Mouse (Mus musculus) liver, embryonic 15.5 days (tissue): ENCODE measurements around the gene Glrx2. TPM values are rescaled to one million over a fixed set of nuclear protein-coding genes. Genes with fewer than 3 reads are reported as not detected.

Experiments used
- ATAC-seq: fragments of 200-750 bp; cut with Nextera tagmentation; 2 replicates; pipeline ENCODE4 v1.8.0; 2017; ENCODE audit warnings: moderate number of reproducible peaks, mild to moderate bottlenecking, moderate library complexity; ENCODE audit not compliant: insufficient read depth
- H3K27ac ChIP-seq: fragments of 300-500 bp; sonication (generic); replicated peaks from 2 replicates; pipeline ENCODE4 v1.5.1; 2015; ENCODE audit warnings: mild to moderate bottlenecking, inconsistent platforms
- H3K27me3 ChIP-seq: fragments of 300-500 bp; sonication (generic); 2 replicates; pipeline ENCODE4 v1.6.1; 2015; ENCODE audit warnings: mild to moderate bottlenecking, inconsistent platforms
- H3K36me3 ChIP-seq: fragments of 300-500 bp; sonication (generic); replicated peaks from 2 replicates; pipeline ENCODE4 v1.6.1; 2015; ENCODE audit warnings: moderate library complexity, mild to moderate bottlenecking, inconsistent platforms
- H3K4me1 ChIP-seq: fragments of 300-500 bp; sonication (generic); replicated peaks from 2 replicates; pipeline ENCODE4 v1.6.1; 2015; ENCODE audit warnings: inconsistent platforms
- H3K4me2 ChIP-seq: fragments of 300-500 bp; sonication (generic); 2 replicates; pipeline ENCODE4 v1.6.1; 2015; ENCODE audit warnings: moderate library complexity, mild to moderate bottlenecking, inconsistent platforms
- H3K4me3 ChIP-seq: fragments of 300-500 bp; sonication (generic); replicated peaks from 2 replicates; pipeline ENCODE4 v1.5.1; 2015; ENCODE audit warnings: mild to moderate bottlenecking, inconsistent platforms
- H3K9ac ChIP-seq: fragments of 300-500 bp; sonication (generic); 2 replicates; pipeline ENCODE4 v1.6.1; 2015; ENCODE audit warnings: moderate library complexity, mild to moderate bottlenecking, inconsistent platforms
- H3K9me3 ChIP-seq: fragments of 300-500 bp; sonication (generic); replicated peaks from 2 replicates; pipeline ENCODE4 v1.6.1; 2016; ENCODE audit warnings: inconsistent platforms
- WGBS: fragments of 180-500 bp; shearing (Covaris S2); methylation state at CpG from one replicate; pipeline ENCODE4 v1.1.7; 2015; ENCODE audit warnings: mixed read lengths; ENCODE audit not compliant: insufficient replicate concordance; 5-methylcytosine and 5-hydroxymethylcytosine counted together
- polyA plus RNA-seq: library from polyadenylated mRNA; unstranded; fragments of >200 nt; fragmentation: Nextera tagmentation; extraction: Ambion mirVana; gene quantifications from 2 replicates; pipeline ENCODE4 v1.2.1, GENCODE M21; 2015

Gene Glrx2
- polyA plus RNA-seq, 1 experiment from 2014 or later: 51.2 TPM

DNA sequence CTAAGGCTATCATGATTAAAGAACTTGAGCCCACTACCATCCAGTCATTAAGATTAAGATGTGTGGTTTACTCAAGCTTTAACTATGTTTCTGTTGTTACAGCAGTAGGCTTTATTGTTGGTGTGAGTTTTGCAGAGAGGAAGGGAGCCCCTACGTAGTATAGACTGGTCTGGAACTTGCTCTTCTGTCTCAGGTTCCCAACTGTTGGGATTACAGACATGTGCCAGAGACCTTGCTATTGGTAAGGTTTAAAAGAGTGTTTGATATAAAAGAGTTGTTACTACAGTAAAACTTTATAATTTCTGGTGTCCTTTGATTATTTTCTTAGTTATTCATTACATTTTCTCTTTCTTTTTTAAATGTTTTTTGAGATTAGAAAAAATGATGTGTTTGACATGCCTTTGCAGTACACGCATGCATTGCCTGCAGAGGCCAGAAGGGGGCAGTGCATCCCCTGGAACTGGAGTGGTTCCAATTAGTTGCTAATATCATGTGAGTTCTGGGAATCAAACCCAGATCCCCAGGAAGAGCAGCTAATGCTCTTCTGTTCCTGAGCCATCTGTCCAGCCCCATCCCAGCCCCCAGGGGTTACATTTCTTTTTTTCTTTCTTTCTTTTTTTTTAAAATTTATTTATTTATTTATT is 72.6 kb downstream of the Glrx2 start:
- H3K9me3 ChIP-seq: no peaks in the 10 kb centered on the region

More for the DNA sequence above, 72.6 kb downstream of the Glrx2 start:
- H3K4me1 ChIP-seq: no peaks in the 10 kb centered on the region
- no peak; the same call in 1 of the 2 replicates for ATAC-seq
- H3K4me3 ChIP-seq: no peak overlapping the region
- H3K27me3 ChIP-seq: no peaks in the 10 kb centered on the region
- no peak overlapping the region for H3K27ac ChIP-seq
- peaks cover 26% of the 10 kb centered on the region for H3K36me3 ChIP-seq
- H3K4me2 ChIP-seq: no peak overlapping the region
- no peak overlapping the region for H3K9ac ChIP-seq
- 77% methylated on average over 2 of the region's 2 CpGs for WGBS

Other genes starting within 250 kb of the Glrx2 start
- 0.07 and 0.08 TPM in 2 replicates for gene B3galt2, start 75.7 kb upstream of the Glrx2 start, polyA plus RNA-seq
- gene Cdc73, start 13.4 kb upstream of the Glrx2 start, polyA plus RNA-seq: 12.7 and 13.4 TPM in 2 replicates
- 1.4 and 1.5 TPM in 2 replicates for gene Trove2, start 60.7 kb downstream of the Glrx2 start, polyA plus RNA-seq
- gene Uchl5, start 60.9 kb downstream of the Glrx2 start, polyA plus RNA-seq: 66.6 and 68.9 TPM in 2 replicates